Mouse (Mus musculus) ovary, postnatal 14 days (tissue): ENCODE measurements around the gene Grrp1.
"Not testable (repeated sequence)": the region's sequence is repeated elsewhere in the genome, so short reads cannot be mapped to it uniquely, and the experiment has no call there.

ENCODE experiments used
- DNase-seq: peaks from one replicate; pipeline ENCODE4 v3.0.0; 2022; ENCODE audit warnings: low spot score

Grrp1 gene

DNA sequence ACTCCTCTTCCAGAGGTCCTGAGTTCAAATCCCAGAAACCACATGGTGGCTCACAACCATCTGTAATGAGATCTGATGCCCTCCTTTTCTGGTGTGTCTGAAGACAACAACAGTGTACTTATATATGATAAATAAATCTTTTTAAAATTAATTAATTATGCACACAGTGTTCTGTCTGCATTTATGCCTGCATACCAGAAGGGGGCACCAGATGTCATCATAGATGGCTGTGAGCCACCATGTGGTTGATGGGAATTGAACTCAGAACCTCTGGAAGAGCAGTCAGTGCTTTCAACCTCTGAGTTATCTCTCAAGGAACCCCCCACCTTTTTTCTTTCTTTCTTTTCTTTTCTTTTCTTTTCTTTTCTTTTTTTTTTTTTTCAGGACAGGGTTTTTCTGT lies 15.7 kb upstream of the Grrp1 start:
- not testable (repeated sequence) for DNase-seq

DNA sequence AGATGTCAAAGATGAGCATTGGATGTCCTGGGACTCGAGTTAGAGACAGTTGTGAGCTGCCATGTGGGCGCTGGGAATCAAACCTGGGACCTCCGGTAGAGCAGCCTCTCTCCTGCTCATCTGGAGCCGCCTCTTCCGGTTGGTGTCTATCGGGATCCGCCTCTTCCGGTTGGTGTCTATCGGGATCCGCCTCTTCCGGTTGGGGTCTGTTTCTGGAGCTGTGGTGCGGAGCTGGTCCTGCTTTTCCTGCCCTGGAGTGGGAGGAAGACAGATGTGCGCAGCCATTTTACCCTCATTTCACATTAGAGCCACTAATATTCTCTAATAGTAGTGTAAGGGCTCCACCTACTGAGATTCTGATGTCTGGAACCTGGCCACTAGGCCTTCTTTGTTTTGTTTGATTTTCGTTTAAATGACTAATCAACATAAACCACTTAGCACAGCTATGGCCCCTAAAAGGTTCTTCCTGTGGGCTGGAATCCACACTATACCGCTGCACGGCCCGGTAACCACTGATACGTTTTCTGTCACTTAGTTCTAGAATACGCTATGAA lies 14.3 kb upstream of the Grrp1 start:
- no peak for DNase-seq

- no peak for DNase-seq
These were observed 12.1 kb upstream of the Grrp1 start for GRCm38 (mm10) chr4:134265860-134266585.

GRCm38 (mm10) chr4:134263191-134263590 lies 9.3 kb upstream of the Grrp1 start:
- DNase-seq, result peak; percentile 61

DNA sequence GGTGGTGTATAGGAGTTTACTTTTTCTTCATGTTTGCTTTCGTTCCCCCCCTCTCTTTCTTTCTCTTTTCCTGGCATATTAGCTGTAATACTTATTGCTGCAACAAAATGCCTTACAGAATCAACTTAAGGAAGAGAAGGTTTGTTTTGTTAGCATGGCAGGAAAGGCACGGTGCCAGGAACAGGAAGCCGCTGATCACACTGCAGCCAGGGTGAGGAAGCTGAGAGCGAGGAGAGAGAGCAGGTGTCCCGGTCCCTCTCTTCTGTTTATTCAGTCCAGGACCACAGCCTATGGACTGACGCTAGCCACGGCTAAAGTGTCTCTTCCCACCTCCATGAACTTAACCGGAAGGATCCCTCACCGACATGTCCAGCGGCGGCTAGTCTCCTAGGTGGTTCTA lies 4.4 kb upstream of the Grrp1 start:
- no peak for DNase-seq

DNA sequence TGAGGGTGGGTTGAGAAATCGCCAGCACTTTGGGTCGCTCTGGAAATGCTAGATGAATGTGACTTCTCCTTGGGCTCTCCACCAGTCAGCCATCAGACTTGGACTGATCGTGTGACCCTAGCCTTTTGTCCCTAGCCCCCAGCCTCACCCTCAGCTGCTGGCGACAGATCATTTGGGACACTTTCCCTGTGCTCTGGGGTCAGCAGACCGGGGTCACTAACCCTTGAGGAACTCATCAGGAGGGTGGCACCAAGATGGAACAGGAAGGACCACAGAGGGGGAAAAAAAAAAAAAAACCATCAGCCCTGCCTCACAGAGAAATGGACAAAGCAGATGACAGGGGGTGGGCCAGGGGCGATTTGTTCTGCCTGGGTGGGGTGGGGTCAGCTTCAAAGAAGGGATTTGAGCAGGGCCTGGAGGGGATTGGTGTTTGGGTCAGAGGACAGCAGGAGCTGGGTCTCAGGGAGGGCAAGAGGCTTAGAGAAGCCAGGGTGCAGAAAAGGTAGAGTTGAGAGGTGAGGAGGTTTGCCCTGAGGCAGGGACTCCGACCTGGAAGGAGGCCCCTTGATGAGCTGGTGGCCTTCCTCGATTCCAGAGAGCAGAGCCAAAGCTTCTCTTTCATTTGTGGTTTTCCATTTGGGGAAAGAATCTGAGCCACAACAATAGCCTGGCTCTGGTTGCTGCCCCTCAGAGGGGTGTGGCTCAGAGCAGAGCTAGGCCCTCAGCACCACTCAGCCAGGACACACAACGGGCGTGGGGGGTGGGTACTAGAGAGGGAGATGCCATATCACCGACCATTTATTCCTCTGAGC lies 3.5 kb upstream of the Grrp1 start:
- no peak for DNase-seq

- no peak for DNase-seq
These were observed 2.7 kb upstream of the Grrp1 start for GRCm38 (mm10) chr4:134256407-134257197.

DNA sequence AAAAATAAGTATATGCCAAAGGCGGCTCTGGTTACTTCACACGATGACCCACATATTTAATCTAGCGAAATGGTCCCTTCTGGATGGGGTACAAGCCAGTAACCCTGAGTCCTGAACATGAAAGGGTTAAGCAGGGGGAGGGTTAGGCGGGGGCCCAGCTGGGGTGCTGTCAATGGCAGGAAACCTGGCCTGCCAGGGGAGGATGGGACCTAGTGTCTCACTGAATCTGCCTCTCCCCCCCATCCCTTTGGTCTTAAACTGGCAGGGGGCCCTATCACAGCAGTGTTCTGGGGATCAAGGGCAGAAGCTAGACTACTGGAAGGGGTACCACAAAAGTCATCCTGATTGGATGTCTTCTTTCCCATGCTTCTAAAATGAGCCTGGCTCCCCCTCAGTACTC lies 1.9 kb upstream of the Grrp1 start:
- no peak for DNase-seq

GRCm38 (mm10) chr4:134254835-134255234 lies 929 bp upstream of the Grrp1 start:
- no peak for DNase-seq

- no peak for DNase-seq
These were observed 790 bp downstream of the Grrp1 start for GRCm38 (mm10) chr4:134252911-134253721.

- DNase-seq, result no peak
These were observed 1.6 kb downstream of the Grrp1 start for GRCm38 (mm10) chr4:134252131-134252910.

GRCm38 (mm10) chr4:134251241-134252130 lies 2.4 kb downstream of the Grrp1 start:
- DNase-seq, result no peak

DNA sequence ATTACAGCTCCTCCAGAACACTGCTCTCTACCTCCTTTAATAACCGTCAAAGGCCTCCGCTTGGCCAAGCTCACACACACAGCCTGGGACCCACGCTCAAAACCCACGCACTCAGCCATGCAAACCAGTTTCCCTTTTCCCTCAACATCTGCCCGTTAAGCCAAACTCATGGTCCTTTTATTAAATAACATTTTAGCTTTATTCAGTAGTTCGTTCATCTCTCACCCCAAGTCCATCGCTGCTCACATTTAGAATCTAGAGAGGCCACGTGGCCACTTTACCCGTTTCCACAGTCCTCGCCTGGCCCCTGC lies 3.0 kb downstream of the Grrp1 start:
- DNase-seq, result no peak

GRCm38 (mm10) chr4:134250116-134250929 lies 3.6 kb downstream of the Grrp1 start:
- DNase-seq, result no peak

DNA sequence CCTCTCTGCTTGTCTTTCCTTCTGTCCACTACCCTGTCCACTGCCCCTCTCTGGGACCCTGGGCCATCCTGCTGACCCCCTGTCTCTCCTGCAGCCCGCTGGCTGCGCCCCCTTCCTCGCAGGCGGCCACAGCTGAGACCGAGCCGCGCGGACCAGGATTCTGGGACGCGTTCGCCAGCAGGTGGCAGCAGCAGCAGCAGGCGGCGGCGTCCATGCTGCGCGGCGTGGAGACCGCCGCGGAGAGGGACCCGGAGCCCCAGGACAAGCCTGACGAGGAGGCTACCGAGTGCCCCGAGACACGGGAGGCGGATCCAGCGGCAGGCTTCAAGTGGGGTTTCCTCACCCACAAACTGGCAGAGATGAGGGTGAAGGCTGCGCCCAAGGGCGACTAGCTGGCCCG lies 4.3 kb downstream of the Grrp1 start:
- peak; percentile 70 for DNase-seq

- DNase-seq, result no peak
These were observed 7.1 kb downstream of the Grrp1 start, which contains the start of gene Gm30191 for GRCm38 (mm10) chr4:134246719-134247258. Gm30191 (plus strand) TSS chr4:134246935.

- no peak for DNase-seq
These were observed 7.7 kb downstream of the Grrp1 start for GRCm38 (mm10) chr4:134246256-134246655.

DNA sequence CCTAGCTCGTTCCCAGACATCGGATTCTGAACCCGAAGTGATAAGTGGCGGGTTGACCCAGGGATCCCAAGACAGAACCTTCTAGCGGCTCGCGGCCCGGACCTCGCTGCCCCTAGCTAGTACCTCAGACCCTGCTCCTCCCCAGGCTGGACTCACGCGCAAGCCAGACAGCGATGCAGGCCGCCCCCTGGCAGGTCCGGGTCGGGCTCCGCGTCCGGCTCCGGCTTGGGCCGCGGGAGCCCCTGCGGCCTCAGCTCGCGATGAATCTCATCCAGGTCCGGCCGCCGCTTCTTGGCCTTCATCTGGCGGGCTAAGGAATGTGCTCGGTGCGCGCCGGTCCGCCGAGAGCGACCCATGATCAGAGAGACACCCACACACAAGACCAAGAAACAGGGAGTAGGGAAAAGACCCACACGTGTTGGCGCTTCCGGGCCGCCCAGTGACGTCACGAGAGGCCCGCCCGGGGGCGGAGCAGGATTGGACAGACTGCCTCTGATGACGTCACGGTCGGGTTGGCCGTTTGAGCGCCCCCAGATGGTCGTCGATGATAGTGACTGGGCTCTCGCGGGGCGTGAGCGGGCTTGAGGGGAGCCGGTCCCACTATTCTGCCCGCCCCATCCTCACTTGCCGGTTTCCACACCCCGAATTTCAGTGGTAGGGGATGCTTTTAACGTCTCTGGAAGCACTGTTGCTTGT lies 8.6 kb downstream of the Grrp1 start, which contains the start of gene Zfp593:
TSS of gene Zfp593 (minus strand) at position 445 of the 696 bp plus-strand sequence.
- peak; percentile 97 for DNase-seq
